Mouse (Mus musculus) right cerebral cortex, postnatal 25 days (tissue): ENCODE data around the gene Zfp646.
A peak's percentile ranks its signal among the peaks of the same experiment; 100 is the strongest.
"Not testable (repeated sequence)": the region's sequence is repeated elsewhere in the genome, so short reads cannot be mapped to it uniquely, and the experiment has no call there.

Experiments used
- DNase-seq: peaks from one replicate; pipeline ENCODE4 v3.0.0; 2022

Zfp646 gene

DNA sequence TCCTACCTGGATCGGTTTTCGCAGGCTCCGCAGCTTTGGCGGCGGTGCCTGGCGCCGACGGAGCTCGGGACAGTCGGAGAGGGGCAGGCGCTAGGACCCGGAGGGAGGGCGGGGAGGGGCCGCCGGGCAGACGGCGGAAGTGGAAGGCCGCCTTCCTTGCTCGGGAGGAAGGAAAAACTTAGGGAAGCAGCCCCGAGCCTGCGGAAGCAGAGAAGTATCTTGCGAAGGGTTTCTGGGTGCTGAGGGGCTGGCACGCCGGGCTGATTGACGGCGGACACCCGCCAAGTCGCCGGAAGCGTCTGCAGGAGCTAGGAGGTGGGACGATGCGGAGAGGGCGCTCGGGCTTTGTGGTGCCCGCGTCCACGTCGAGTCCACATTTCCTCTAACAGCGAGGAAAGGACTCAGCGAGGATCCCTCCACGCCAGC lies at the start of gene Zfp646:
TSS of gene Zfp646 (plus strand) at position 181 of the 426 bp plus-strand sequence.
- no peak for DNase-seq

GRCm38 (mm10) chr7:127835550-127835949 lies 40.5 kb upstream of the Zfp646 start:
- no peak for DNase-seq

GRCm38 (mm10) chr7:127837473-127837872 lies 38.5 kb upstream of the Zfp646 start:
- no peak for DNase-seq

- DNase-seq = not testable (repeated sequence)
These were observed 38.1 kb upstream of the Zfp646 start for GRCm38 (mm10) chr7:127837878-127838277.

GRCm38 (mm10) chr7:127840031-127840430 lies 36.0 kb upstream of the Zfp646 start:
- not testable (repeated sequence) for DNase-seq

- peak; percentile 79 for DNase-seq
These were observed 35.1 kb upstream of the Zfp646 start for GRCm38 (mm10) chr7:127840886-127841285.

DNA sequence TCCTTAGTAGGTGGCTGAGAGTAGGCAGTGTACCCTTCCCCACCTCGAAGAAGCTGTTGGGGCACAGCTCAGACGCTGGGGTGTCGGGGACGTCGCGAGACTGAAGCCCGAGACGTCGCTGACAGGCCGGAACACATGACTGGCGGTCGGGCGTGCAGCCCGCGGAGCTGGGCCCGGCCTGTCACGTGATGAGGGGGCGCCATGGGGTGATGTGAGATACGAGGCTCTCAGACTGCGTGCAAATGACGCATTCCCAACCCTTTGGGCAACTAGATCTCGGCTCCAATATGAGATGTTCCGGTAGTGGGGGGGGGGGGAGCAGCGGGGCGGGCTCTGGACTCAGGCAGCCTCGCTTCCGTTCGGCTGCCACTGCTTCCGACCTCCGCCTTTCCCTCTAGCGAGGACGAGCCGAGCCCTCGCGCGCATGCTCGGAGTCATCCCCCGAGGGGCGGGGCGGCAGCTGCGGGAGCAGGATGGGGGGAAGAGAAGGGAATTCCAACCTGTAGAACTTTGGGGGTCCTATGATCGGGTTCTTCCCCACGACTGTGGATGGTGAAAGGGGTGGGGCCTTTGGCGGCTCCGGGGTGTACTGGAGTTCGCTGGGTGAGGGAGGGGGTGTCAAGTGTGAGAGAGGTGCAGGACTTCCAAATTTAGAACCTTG lies 34.6 kb upstream of the Zfp646 start:
- peak; percentile 98 for DNase-seq

- peak; percentile 83 for DNase-seq
These were observed 33.9 kb upstream of the Zfp646 start for GRCm38 (mm10) chr7:127842001-127842718.

DNA sequence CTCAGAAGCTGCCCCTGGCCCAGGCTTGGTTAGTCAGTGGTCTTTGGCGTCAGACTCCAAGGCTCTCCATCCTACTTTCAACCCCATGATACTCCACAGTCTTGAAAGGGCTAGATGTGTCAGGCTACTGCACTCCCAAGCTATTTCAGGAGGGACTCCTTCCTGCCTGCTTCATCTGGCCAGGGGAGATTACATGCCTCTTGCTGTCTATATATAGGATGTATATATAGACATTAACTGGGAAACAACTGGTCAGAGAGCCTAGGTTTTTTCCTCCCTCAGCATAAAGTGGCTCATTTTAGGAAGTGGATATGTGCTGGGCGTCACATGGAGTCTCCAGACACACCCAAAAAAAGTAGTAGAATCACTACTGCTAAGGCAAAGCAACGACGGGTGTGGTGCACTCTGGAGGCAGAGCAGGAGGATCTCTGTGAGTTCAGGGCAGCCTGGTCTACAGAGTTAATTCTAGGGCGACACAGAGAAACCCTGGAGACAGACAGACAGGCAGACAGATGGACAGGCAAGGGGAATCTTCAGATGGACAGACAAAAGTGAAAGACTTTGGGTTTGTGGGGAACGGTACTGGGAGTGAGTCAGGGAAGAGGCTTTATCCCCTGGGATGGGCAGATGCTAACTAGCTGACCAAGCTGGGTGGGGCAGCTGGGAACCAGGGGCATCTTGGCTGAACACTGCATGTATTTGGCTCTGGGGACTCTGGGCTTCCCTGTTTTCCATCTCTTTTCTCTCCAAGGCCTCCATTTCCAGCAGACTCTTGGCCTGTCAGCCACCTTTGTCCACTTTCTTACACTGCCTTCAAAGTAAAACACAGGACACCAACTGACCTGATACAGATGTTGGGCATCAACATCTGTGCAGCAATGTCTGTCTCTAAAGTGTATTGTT lies 25.8 kb upstream of the Zfp646 start:
- DNase-seq = no peak

DNA sequence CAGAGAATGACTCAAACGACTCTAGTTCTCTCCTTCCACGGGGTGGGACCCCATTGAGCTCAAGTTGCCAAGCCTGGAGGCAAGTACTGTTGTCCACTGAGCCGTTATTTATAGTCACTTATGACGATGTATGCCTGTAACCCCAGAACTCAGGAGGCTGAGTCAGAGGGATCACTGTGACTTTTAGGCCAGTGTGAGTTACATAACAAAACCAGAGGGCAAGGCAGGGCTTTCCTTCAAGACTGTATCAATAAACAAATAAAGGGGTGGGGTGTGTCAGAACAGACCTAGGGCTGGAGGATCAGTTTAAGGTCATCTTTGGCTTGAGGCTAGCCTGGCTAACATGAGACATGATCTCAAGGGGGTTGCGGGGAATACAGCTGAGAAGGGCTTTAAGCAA lies 25.1 kb upstream of the Zfp646 start:
- DNase-seq = no peak

DNA sequence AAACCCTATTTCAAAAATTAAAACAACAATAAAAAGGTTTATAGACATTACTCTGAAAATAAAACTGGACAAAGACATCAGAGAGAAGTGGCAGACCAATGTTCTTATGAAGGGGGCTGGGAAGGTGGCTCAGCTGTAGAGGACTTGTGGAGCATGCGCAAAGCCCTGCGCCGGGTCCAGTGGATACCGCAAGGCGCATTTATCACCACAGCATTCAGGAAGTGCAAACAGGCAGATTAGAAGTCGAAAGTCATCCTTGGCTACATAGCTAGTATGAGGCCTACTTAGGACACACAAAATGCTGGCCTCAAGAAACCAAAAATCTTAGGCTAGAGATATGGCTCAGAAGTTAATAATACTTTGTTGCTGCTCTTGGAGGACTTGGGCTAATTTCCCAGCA lies 17.8 kb upstream of the Zfp646 start:
- no peak for DNase-seq

GRCm38 (mm10) chr7:127866434-127866833 lies 9.6 kb upstream of the Zfp646 start:
- no peak for DNase-seq

DNA sequence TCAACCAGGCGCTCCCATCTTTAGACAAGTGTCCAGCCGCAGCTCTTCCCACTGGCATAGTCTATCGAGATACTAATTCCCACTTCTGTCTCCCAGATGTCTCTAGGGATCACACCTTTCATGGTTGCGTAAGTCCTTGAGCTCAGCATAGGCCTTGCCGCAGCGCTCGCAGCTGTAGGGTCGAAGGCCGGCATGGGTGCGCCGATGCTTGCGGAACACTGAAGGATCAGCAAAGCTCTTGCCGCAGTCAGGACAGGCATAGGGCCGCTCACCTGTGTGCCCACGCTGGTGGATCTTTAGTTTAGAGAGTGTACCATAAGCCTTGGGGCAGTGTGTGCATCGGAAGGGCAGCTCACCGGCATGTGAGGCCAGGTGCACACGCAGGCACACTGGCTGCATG lies 8.4 kb upstream of the Zfp646 start:
- no peak for DNase-seq

DNA sequence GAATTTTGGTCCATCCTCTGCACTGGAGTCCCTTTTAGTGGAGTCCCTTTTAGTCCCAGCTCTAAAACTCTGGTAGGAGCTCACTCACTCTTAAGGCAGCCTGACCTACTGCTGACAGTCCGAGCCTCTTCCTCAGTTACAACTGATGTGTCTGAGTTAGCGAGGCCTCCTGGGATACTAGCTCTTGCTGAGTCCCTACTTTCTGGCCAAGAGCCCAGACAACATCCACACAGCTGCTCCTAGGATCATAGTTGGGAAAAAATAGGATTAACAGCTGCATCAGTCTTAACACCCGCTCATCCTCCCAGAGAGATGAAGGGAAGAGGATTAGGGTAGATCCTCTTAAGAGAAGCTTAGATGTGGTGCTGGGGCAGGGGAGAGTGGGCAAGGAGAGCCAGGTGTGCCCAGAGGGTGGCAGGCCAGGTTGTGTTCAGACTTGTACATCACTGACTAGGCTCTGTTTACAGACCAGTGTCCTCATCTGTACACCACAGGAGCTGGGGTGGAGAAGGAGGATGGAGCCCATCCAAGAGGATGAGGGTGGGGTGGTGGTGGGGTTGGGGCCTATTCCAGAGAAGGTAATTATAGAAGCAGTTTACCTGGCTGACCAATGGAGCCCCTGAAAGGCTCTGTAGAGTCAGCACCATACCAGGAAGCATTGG lies 6.7 kb upstream of the Zfp646 start:
- peak; percentile 15 for DNase-seq

- no peak for DNase-seq
These were observed 5.7 kb upstream of the Zfp646 start for GRCm38 (mm10) chr7:127870136-127870821.

GRCm38 (mm10) chr7:127874812-127875626 lies 1.0 kb upstream of the Zfp646 start:
- DNase-seq = no peak

- peak; percentile 95 for DNase-seq
These were observed 407 bp upstream of the Zfp646 start for GRCm38 (mm10) chr7:127875627-127876001.

GRCm38 (mm10) chr7:127876467-127877348 lies 687 bp downstream of the Zfp646 start, which contains the start of gene Zfp668:
Gene Zfp668 (minus strand): TSS chr7:127876828.
- peak; percentile 89 for DNase-seq

DNA sequence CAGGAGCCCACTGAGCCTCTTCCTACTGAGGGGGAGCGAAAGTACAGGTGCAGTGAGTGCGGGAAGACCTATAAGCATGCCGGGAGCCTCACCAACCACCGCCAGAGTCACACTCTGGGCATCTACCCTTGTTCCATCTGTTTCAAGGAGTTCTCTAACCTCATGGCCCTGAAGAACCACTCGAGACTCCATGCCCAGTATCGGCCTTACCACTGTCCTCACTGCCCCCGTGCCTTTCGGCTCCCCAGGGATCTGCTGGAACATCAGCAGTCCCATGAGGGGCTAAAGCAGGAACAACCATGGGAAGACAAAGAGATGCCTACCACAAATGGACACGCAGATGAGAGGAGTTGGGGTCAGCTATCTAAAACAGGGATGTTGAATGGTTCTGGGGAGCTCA lies 3.3 kb downstream of the Zfp646 start:
- no peak for DNase-seq

DNA sequence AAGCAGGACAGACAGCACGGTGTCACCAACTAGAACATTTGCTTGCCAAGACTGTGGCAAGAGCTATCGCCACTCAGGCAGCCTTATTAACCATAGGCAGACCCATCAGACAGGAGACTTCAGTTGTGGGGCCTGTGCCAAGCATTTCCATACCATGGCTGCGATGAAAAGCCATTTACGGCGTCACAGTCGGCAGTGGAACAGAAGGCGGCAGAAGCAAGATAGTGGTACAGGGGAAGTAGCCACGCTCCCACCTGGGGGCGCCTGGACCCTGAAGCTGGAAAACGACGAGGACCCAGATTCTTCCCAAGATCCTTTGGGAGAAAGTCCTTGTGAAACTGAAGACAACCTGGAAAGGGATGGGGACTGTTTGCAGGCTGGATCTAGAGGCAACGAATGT lies 4.4 kb downstream of the Zfp646 start:
- no peak for DNase-seq
